Mouse (Mus musculus) midbrain, embryonic 13.5 days (tissue): ENCODE measurements around the gene Calhm2. TPM values are rescaled to one million over a fixed set of nuclear protein-coding genes. Genes with fewer than 3 reads are reported as not detected.
A peak's percentile ranks its signal among the peaks of the same experiment; 100 is the strongest.

Source experiments
- ATAC-seq: fragments of 200-750 bp; cut with Nextera tagmentation; 2 replicates; pipeline ENCODE4 v1.8.0; 2017; ENCODE audit warnings: mild to moderate bottlenecking, moderate TSS enrichment, moderate library complexity
- H3K27ac ChIP-seq: fragments of 300-500 bp; sonication (generic); 2 replicates; pipeline ENCODE4 v1.5.1; 2015; ENCODE audit warnings: inconsistent platforms, mild to moderate bottlenecking, moderate library complexity
- H3K27me3 ChIP-seq: fragments of 300-500 bp; sonication (generic); 2 replicates; pipeline ENCODE4 v1.6.1; 2015; ENCODE audit warnings: mild to moderate bottlenecking, inconsistent platforms
- H3K36me3 ChIP-seq: fragments of 300-500 bp; sonication (generic); 2 replicates; pipeline ENCODE4 v1.6.1; 2015; ENCODE audit warnings: mild to moderate bottlenecking, inconsistent platforms
- H3K4me1 ChIP-seq: fragments of 300-500 bp; sonication (generic); replicated peaks from 2 replicates; pipeline ENCODE4 v1.6.1; 2015; ENCODE audit warnings: inconsistent platforms
- H3K4me2 ChIP-seq: fragments of 300-500 bp; sonication (generic); replicated peaks from 2 replicates; pipeline ENCODE4 v1.6.1; 2015; ENCODE audit warnings: moderate library complexity, mild to moderate bottlenecking, inconsistent platforms
- H3K4me3 ChIP-seq: fragments of 300-500 bp; sonication (generic); replicated peaks from 2 replicates; pipeline ENCODE4 v1.5.1; 2015; ENCODE audit warnings: mild to moderate bottlenecking, inconsistent platforms
- H3K9ac ChIP-seq: fragments of 300-500 bp; sonication (generic); replicated peaks from 2 replicates; pipeline ENCODE4 v1.6.1; 2015; ENCODE audit warnings: mild to moderate bottlenecking, inconsistent platforms
- H3K9me3 ChIP-seq: fragments of 300-500 bp; sonication (generic); 2 replicates; pipeline ENCODE4 v1.6.1; 2016; ENCODE audit warnings: mild to moderate bottlenecking, inconsistent platforms
- WGBS: fragments of 180-500 bp; shearing (Covaris S2); methylation state at CpG from one replicate; pipeline ENCODE4 v1.1.7; 2015; 5-methylcytosine and 5-hydroxymethylcytosine counted together
- polyA plus RNA-seq: library from polyadenylated mRNA; unstranded; fragments of >200 nt; fragmentation: Nextera tagmentation; extraction: Ambion mirVana; gene quantifications from 2 replicates; pipeline ENCODE4 v1.2.1, GENCODE M21; 2015

Gene Calhm2
- polyA plus RNA-seq, 1 experiment from 2014 or later: 1.0 TPM

GRCm38 (mm10) chr19:47168793-47169412 is 30.8 kb upstream of the Calhm2 start:
- no peaks in the 10 kb centered on the region for H3K36me3 ChIP-seq

DNA sequence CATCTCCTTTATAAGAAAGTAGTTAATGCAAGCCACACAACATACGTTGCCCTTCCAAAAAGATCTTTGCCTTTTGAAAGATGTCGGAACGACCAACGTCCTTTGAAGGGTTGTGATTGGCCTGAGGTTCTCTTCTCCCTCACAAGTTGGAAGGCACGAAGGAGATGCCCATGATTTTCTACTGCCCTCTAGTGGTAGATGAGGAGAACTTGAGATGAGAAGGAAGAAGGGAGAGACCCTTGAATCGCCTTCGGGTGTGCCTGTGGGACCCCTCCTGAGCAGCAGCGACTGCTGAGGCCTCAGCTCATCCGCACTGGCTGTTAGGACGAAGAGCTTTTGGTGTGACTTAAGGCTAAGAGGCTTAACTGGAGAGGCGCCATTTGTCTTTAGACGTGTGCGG is 30.1 kb upstream of the Calhm2 start:
- H3K36me3 ChIP-seq: no peaks in the 10 kb centered on the region
- no peaks in the 10 kb centered on the region for H3K27me3 ChIP-seq
- H3K4me3 ChIP-seq: no peak overlapping the region
- H3K9ac ChIP-seq: no peak overlapping the region
- no peak overlapping the region for H3K27ac ChIP-seq
- no peaks in the 10 kb centered on the region for H3K9me3 ChIP-seq
- WGBS: 7% methylated on average over 13 of the region's 13 CpGs
- peak overlapping the region; percentile 31 for H3K4me2 ChIP-seq
- ATAC-seq: 0 out of 2 replicates have a peak, but pooled peaks have one; percentile 60
- H3K4me1 ChIP-seq: no peaks in the 10 kb centered on the region; the same call in 1 of the 2 replicates

More at GRCm38 (mm10) chr19:47168793-47169412, 30.8 kb upstream of the Calhm2 start:
- Histone ChIP-seq H3K4me1 (no peaks in the 10 kb centered on the region; the same call in 1 of the 2 replicates), H3K4me2 (peak overlapping the region; percentile 31; the same call in 1 of the 2 replicates), H3K9me3 (no peaks in the 10 kb centered on the region), H3K27me3 (no peaks in the 10 kb centered on the region), H3K27ac (no peak overlapping the region), H3K9ac (no peak overlapping the region), H3K4me3 (no peak overlapping the region)
- WGBS: 26% methylated on average over 11 of the region's 11 CpGs
- peak; percentile 37; the same call in 1 of the 2 replicates for ATAC-seq

DNA sequence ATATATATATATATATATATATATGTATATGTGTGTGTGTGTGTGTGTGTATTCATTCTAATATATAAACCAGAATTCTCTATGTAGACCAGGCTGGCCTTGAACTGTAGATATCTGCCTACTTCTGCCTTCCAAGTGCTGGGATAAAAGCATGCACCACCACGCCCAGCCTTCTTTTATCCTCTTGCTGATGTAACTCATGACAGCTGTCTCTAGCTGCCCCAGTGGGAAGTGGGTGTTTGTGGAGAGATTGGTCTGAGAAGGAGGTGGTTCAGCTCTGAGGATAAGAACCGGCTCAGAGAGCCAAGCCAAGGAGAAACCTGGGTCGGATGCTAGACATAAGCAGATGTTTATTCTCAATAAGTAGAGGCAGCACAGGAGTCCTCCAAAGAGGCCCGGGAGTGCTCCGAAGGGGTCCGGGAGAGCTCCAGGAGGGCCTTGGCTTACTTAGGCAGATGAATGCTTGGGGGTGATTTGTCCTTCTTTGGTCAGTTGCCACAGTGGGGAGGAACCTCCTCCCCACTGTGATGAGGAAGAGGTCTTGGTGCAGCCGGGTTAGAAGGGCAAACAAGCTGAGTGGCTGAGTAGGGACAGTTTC is 29.6 kb upstream of the Calhm2 start:
- 42% methylated on average over 7 of the region's 7 CpGs for WGBS
- Histone ChIP-seq H3K4me2 (no peak overlapping the region), H3K27ac (no peak overlapping the region), H3K27me3 (no peaks in the 10 kb centered on the region), H3K36me3 (no peaks in the 10 kb centered on the region), H3K9ac (no peak overlapping the region), H3K4me1 (no peaks in the 10 kb centered on the region; the same call in 1 of the 2 replicates), H3K4me3 (no peak overlapping the region), H3K9me3 (no peaks in the 10 kb centered on the region)
- ATAC-seq: no peak

- Histone ChIP-seq H3K4me3 (no peak overlapping the region), H3K27ac (no peak overlapping the region), H3K36me3 (no peaks in the 10 kb centered on the region), H3K9ac (no peak overlapping the region), H3K4me1 (no peaks in the 10 kb centered on the region; the same call in 1 of the 2 replicates), H3K27me3 (no peaks in the 10 kb centered on the region), H3K4me2 (no peak overlapping the region), H3K9me3 (no peaks in the 10 kb centered on the region)
- WGBS: 8% methylated on average over 3 of the region's 3 CpGs
- no peak for ATAC-seq
Observed at GRCm38 (mm10) chr19:47166758-47167157, 28.7 kb upstream of the Calhm2 start.

DNA sequence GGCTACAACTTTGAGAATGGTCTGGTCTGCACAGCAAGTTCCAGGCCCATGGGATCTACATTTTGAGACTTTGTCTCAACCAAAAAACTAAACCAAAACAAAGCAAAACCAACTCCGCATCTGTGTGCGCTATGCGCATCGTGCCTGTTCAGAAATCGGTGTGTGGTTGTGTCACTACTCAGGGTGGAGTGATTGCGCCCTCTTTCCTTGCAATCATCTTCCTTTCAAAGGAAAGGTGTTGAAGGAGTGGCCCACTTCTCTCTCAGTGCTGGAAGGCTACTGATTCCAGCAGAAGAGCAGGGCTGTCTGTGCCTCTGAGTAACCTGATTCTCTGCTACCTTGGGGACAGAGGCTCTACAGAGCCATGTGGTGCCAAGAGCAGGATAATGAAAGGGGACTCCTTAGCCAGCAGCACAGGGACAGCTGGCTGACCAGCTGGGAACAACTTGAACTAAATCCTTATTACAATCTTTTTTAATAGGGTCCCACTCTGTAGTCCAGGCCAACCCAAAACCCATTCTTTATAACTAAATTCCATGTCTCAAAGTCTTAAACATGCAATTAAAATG is 25.2 kb upstream of the Calhm2 start:
- no peak overlapping the region for H3K27ac ChIP-seq
- H3K9ac ChIP-seq: no peak overlapping the region
- no peaks in the 10 kb centered on the region; the same call in 1 of the 2 replicates for H3K4me1 ChIP-seq
- H3K36me3 ChIP-seq: no peaks in the 10 kb centered on the region
- no peaks in the 10 kb centered on the region for H3K27me3 ChIP-seq
- H3K4me3 ChIP-seq: no peak overlapping the region
- no peak for ATAC-seq
- H3K4me2 ChIP-seq: no peak overlapping the region
- WGBS: 96% methylated on average over 6 of the region's 6 CpGs
- no peaks in the 10 kb centered on the region for H3K9me3 ChIP-seq

- H3K27ac ChIP-seq: no peak overlapping the region
- WGBS: 67% methylated on average over 4 of the region's 4 CpGs
- H3K9ac ChIP-seq: no peak overlapping the region
- H3K4me2 ChIP-seq: no peak overlapping the region
- ATAC-seq: no peak
- H3K36me3 ChIP-seq: no peaks in the 10 kb centered on the region
- H3K9me3 ChIP-seq: no peaks in the 10 kb centered on the region
- H3K4me3 ChIP-seq: no peak overlapping the region
- H3K4me1 ChIP-seq: no peaks in the 10 kb centered on the region
- H3K27me3 ChIP-seq: no peaks in the 10 kb centered on the region
Observed at GRCm38 (mm10) chr19:47161669-47162068, 23.6 kb upstream of the Calhm2 start.

DNA sequence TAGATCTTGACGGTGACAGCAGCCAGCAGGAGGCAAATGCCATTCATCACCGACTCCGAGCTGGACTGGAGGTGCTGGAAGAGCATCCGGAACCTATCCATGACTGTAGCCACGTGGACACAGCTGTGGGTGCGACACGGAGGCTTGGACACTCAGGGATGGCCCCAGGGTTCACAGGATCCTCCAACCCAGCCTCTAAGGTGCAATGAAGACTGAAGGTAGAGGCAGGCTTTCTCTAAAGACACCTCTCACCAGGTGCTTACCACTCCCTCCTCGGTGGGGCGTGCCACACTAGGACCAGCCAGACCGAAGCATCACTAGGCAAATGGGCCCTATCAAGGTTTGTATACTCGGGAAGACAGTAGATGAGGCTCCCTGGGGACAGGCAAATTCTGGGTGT is 19.6 kb upstream of the Calhm2 start, which contains the start of gene Calhm3:
Gene Calhm3 (minus strand): TSS at position 101 of the 400 bp plus-strand sequence.
- no peak for ATAC-seq
- Histone ChIP-seq H3K27me3 (no peaks in the 10 kb centered on the region), H3K9me3 (no peaks in the 10 kb centered on the region), H3K36me3 (no peaks in the 10 kb centered on the region), H3K9ac (no peak within 1 kb of the TSS), H3K4me2 (no peak within 1 kb of the TSS), H3K4me1 (no peaks in the 10 kb centered on the region), H3K27ac (no peak within 1 kb of the TSS), H3K4me3 (no peak within 1 kb of the TSS)
- 83% methylated on average over 11 of the region's 11 CpGs for WGBS

DNA sequence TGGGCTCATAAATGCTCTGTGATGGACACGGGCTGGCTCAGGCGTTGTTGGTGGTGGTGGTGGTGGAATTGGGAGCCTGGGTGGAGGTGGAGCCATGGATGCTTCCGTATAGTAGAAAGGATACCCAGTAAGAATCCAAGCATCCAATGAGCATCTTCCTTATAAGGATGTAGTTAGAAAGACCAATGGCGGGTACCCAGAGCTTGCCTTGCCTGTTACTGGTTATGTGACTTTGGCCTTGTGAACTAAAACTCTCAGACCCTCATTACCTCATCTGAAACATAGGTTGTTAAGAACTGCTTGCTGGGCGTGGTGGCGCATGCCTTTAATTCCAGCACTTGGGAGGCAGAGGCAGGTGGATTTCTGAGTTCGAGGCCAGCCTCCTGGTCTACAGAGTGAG is 15.7 kb upstream of the Calhm2 start:
- Histone ChIP-seq H3K9me3 (no peaks in the 10 kb centered on the region), H3K27me3 (no peaks in the 10 kb centered on the region), H3K27ac (no peak overlapping the region), H3K9ac (no peak overlapping the region), H3K4me2 (no peak overlapping the region), H3K4me3 (no peak overlapping the region), H3K4me1 (0 out of 2 replicates have a peak, but pooled peaks cover 5% of the 10 kb centered on the region), H3K36me3 (no peaks in the 10 kb centered on the region)
- WGBS: 94% methylated on average over 7 of the region's 7 CpGs
- ATAC-seq: no peak

GRCm38 (mm10) chr19:47152062-47152369 is 13.9 kb upstream of the Calhm2 start:
- no peak overlapping the region for H3K27ac ChIP-seq
- H3K9me3 ChIP-seq: no peaks in the 10 kb centered on the region
- H3K27me3 ChIP-seq: no peaks in the 10 kb centered on the region
- H3K4me1 ChIP-seq: 0 out of 2 replicates have a peak, but pooled peaks cover 5% of the 10 kb centered on the region
- peak overlapping the region; percentile 62 for H3K4me2 ChIP-seq
- WGBS: 62% methylated on average over 12 of the region's 12 CpGs
- peak overlapping the region; percentile 38 for H3K4me3 ChIP-seq
- H3K36me3 ChIP-seq: no peaks in the 10 kb centered on the region
- peak overlapping the region; percentile 63 for H3K9ac ChIP-seq
- no peak; the same call in 1 of the 2 replicates for ATAC-seq

- Histone ChIP-seq H3K27ac (no peak overlapping the region), H3K9ac (peak overlapping the region; percentile 63), H3K27me3 (no peaks in the 10 kb centered on the region), H3K9me3 (no peaks in the 10 kb centered on the region), H3K36me3 (no peaks in the 10 kb centered on the region), H3K4me1 (0 out of 2 replicates have a peak, but pooled peaks cover 5% of the 10 kb centered on the region), H3K4me2 (peak overlapping the region; percentile 62), H3K4me3 (peak overlapping the region; percentile 38)
- 22% methylated on average over 32 of the region's 32 CpGs for WGBS
- peak; percentile 62 for ATAC-seq
Observed at GRCm38 (mm10) chr19:47151332-47152061, 13.4 kb upstream of the Calhm2 start.

DNA sequence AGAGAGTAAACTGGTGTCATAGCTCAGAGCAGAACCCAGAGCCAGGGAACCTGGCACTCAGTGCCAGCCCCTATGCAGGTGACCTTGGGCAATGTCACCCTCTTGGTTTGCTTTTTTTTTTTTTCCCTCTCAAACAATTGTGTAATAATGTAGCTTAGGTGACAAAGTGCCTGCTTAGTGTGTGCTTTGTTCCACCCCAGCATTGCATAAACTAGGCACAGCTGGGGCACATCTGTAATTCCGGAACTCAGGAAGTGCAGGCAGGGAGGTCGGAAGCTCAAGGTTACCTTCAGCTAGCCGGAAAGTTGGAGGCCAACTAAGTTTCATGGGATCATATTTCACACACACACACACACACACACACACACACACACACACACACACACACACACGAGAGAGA is 11.8 kb upstream of the Calhm2 start:
- H3K4me2 ChIP-seq: no peak overlapping the region
- no peak for ATAC-seq
- 68% methylated on average over 4 of the region's 4 CpGs for WGBS

More for the DNA sequence above, 11.8 kb upstream of the Calhm2 start:
- H3K4me1 ChIP-seq: 0 out of 2 replicates have a peak, but pooled peaks cover 5% of the 10 kb centered on the region
- no peaks in the 10 kb centered on the region for H3K27me3 ChIP-seq
- no peaks in the 10 kb centered on the region for H3K36me3 ChIP-seq
- no peak overlapping the region for H3K27ac ChIP-seq
- no peak overlapping the region for H3K9ac ChIP-seq
- H3K9me3 ChIP-seq: no peaks in the 10 kb centered on the region
- H3K4me3 ChIP-seq: no peak overlapping the region
